Mouse (Mus musculus): ENCODE measurements at regions not wholly inside any gene's neighbourhood (a gene's known extent, or its start where the extent isn't known, plus 50 kb on each side); places are given as distances from the start of the nearest gene placed in this dataset.

- no peak for DNase-seq (ENCODE audit: low read depth)
Measured at GRCm38 (mm10) chr19:30289721-30290120, 57.0 kb downstream of the Mbl2 start.

DNA sequence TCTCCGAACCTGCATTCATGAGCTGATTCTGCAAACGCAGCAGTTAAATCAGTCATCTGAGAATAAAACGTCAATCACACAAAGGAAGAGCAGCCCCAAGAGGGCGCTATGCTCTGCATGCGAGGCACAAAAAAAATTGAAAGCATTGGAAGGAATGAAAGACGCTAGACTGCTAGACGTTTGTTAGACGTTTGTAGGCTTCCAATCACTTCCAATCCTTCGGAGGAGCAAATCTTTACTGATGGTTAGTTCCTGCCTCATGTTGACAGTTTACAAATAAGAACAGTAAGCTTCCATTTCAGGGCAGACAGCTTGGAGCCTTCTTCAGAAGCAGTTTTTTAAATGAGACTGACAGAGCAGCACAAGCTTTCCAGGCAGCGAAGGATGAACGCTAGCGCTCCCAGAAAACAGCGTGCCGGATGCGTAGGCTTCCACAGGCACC is 62.5 kb downstream of the Mbl2 start:
- DNase-seq (ENCODE audit: low read depth): peak; percentile 32

DNA sequence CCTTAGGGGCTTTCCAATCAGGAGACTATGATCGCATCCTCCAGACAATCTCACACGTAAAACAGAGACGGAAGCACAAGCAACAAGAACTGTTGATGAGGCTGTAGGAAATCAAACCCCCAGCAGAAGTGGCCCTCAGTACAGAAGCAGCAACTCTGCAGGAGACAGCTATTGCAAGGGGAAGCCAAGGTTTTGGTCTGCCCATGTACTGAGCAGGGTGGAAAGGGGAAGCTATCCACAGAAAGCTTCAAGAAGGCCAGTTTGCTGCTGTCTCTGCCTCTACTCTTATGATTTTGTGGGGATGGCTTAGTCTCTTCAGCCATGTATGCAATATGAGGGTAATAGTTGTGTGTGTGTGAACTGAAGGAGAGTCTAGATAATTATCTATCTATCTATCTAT is 63.3 kb downstream of the Mbl2 start:
- no peak for DNase-seq (ENCODE audit: low read depth)

DNA sequence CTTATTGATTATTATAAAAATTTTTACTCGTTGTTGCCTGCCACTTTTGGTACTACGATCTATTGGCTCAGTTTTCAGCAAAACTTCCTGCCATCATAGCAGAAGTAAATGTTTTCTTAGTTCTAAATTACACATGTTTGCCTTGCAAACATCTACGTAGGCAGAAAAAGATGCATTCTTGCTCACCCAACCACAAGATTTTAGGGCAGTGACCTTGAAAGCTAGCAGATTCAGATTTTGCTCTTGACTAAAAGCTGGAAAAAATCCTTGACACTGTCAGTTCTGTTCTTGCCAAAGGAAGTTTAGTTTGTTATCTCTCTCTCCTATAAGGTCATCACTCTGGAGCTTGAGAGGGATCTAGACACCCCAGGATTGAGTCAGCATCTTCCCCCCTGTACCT is 66.8 kb downstream of the Mbl2 start:
- no peak for DNase-seq (ENCODE audit: low read depth)

DNA sequence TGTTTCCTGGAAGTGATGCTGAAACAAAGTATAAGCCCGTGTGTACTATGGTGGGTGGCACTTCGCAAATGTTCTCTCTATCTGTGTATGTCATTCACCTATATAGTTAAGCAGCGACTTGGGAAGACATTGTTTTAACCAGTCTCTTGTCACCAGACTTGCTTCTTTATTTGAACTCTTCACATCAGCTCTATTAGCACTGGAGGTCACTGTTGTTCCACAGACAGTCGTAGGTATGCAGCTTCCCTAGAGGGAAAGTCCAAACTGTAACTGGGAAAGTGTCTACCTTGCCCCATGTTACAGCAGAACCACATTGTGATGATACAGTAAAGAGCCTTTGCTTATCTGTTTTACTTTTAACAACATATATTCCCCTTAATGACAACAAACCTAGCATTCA is 69.5 kb downstream of the Mbl2 start:
- DNase-seq (ENCODE audit: low read depth): no peak

DNA sequence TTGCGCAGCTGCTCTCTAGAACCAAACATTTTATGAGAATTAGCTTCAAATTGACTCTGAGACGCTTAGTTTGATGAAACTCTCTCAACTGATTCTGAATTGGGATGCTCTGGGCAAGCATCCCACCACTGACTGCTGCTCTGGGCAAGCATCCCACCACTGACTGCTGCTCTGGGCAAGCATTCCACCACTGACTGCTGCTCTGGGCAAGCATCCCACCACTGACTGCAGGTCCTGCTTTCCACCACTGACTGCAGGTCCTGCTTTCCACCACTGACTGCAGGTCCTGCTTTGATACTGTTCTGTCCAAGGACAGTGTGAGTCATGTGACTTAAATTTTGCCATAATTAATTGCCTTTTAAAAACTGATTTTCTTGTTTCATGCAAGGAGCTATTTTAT is 73.6 kb downstream of the Mbl2 start:
- DNase-seq (ENCODE audit: low read depth): no peak

DNA sequence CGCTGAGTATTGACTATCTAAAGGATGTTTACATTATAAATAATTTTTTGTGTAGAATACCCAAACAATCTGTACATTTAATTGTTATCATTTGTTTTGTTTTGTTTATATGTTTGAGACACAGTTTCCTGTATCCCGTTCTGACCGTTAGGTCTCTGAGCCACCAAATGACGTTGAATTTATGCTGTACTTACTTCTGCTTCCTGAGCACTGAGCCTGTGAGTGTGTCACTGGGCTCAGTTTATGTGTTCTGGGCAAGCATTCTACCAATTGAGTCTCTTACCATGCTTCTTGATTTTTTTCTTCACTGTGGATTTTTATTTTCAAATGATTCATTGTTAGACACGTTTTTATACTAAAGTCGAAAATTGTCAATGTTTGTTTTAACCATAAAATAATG is 74.2 kb downstream of the Mbl2 start:
- no peak for DNase-seq (ENCODE audit: low read depth)

- no peak for DNase-seq (ENCODE audit: low read depth)
Measured at GRCm38 (mm10) chr19:30317314-30317713, 84.6 kb downstream of the Mbl2 start.

- no peak for DNase-seq (ENCODE audit: low read depth)
Measured at GRCm38 (mm10) chr19:30327693-30328092, 95.0 kb downstream of the Mbl2 start.

DNA sequence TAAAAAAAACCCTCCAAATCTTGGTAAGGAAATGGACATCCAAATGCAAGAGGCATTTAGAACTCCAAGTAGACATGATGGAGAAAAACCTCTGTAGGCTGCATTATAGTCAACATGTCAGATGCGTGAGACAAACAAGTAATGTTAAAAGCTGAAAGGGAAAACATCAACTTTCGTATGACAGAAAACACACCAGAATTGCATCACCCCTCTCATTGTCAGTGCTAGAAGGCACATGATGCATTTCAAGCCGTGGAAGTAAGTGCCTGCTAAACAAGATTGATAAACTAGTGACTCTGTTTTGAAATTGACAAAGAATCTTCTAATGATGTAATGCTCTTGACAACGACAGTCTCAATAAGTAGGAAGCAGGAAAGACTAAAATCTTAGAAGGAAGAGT is 96.1 kb downstream of the Mbl2 start:
- no peak for DNase-seq (ENCODE audit: low read depth)

- DNase-seq (ENCODE audit: low read depth): no peak
Measured at GRCm38 (mm10) chr19:30330792-30331191, 98.0 kb downstream of the Mbl2 start.

DNA sequence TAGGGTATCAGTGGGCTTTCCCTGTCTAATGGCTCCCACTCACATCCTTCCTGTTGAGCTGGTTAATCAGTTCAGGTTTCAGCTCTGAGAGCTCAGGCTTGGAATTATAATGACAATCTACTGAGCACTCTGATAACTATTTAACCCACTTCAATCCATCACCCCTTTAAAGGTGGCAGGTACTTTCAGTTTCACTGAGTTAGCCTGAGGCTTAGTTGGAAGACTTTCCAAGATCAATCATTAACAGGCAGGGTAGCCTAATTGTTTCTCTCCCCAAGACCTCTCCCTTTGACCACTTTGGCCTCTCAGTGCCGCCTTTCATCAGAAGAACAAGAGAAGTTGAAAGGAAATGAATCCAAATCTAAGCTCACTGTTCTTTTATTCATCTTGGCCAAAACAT is 99.1 kb downstream of the Mbl2 start:
- no peak for DNase-seq (ENCODE audit: low read depth)

- no peak for DNase-seq (ENCODE audit: low read depth)
Measured at GRCm38 (mm10) chr19:30344401-30344800, 111.7 kb downstream of the Mbl2 start.

DNA sequence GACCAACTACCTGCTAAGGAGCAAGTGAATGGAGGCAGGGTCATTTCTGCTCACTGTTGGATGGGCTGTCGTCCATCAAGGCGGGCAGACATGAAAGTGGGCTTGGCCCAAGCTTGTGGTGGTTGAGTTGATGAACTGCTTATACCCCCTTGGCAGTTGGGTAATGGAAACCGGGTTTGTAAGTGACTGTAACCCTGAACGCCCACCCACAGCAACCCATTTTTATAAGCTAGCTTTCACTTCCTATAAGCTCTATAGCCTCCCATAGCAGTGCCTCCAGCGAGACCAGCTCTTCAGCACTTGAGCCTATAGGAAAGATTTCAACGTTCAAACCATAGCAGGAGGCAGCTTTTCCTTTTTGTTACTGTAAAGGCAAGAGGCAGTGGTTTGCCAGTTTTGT is 116.2 kb downstream of the Mbl2 start:
- no peak for DNase-seq (ENCODE audit: low read depth)

DNA sequence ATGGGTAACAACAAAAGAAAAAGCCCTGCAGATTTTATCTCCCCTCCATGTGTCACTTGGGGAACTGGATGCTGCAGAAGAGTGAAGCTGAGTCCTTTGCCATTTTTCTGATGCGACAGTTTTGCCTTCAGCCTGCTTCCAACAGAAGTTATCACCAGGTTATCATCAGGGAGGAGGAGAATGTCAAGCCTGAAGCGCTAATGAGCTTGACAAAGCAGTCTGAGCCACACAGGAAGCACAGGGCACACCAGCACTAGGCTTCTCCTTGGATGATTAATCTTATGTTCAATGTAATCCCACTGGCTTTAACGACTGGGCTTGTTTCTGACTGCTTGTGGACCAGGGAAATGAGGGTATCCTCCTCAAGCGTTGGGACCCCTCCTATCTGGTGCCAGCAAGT is 122.2 kb downstream of the Mbl2 start:
- DNase-seq (ENCODE audit: low read depth): no peak

DNA sequence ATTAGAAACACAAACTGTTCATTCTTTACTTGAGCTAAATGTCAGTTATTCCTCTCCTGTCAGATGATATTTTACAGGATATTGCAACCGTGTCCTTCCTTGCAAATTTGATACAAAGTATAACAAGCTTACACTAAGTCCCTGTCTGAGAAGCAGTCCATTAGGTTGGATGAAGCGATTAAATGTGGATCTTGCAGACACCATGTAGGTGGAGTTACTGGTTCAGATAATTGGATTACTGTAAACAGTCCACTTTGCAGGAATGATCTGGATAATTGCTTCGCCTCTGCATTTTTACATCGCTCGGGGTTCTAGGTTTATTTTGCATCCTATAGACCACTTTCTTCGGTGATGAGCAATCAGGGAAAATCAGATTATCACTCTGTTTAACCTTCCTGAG is 126.2 kb downstream of the Mbl2 start:
- no peak for DNase-seq (ENCODE audit: low read depth)

- DNase-seq (ENCODE audit: low read depth): peak; percentile 10
Measured at GRCm38 (mm10) chr19:30371901-30372300, 139.2 kb downstream of the Mbl2 start.

- DNase-seq (ENCODE audit: low read depth): no peak
Measured at GRCm38 (mm10) chr19:30379767-30380166, 147.0 kb downstream of the Mbl2 start.

GRCm38 (mm10) chr19:30380515-30381206 is 147.9 kb downstream of the Mbl2 start:
- no peak for DNase-seq (ENCODE audit: low read depth)

GRCm38 (mm10) chr19:30393791-30394190 is 155.7 kb downstream of the Dkk1 start:
- DNase-seq (ENCODE audit: low read depth): no peak

- DNase-seq (ENCODE audit: low read depth): no peak
Measured at GRCm38 (mm10) chr19:30406943-30407342, 142.5 kb downstream of the Dkk1 start.

GRCm38 (mm10) chr19:30419556-30420280 is 129.7 kb downstream of the Dkk1 start:
- DNase-seq (ENCODE audit: low read depth): no peak

GRCm38 (mm10) chr19:30425627-30426026 is 123.8 kb downstream of the Dkk1 start:
- DNase-seq (ENCODE audit: low read depth): no peak

- no peak for DNase-seq (ENCODE audit: low read depth)
Measured at GRCm38 (mm10) chr19:30427484-30427883, 122.0 kb downstream of the Dkk1 start.
